Mouse (Mus musculus) gastrocnemius, postnatal 14 days (tissue): ENCODE data around the gene Suds3. TPM values are rescaled to one million over a fixed set of nuclear protein-coding genes. Genes with fewer than 3 reads are reported as not detected.

ENCODE experiments used
- DNase-seq: peaks from one replicate; pipeline ENCODE4 v3.0.0; 2021; ENCODE audit warnings: mixed read lengths
- intact Hi-C: fragments of 180-260 bp; cut with DNase I; formaldehyde crosslinking; loops from one replicate; pipeline ENCODE4 v1.15.1; 2025; ENCODE audit warnings: low total_unique reads
- total RNA-seq, 2 experiments: library from RNA; stranded (reverse); gene quantifications; 2 replicates each; pipeline ENCODE4 v1.2.3; 2021

Gene Suds3
- total RNA-seq, 2 experiments from 2014 or later = 40.5 to 44.4 TPM

DNA sequence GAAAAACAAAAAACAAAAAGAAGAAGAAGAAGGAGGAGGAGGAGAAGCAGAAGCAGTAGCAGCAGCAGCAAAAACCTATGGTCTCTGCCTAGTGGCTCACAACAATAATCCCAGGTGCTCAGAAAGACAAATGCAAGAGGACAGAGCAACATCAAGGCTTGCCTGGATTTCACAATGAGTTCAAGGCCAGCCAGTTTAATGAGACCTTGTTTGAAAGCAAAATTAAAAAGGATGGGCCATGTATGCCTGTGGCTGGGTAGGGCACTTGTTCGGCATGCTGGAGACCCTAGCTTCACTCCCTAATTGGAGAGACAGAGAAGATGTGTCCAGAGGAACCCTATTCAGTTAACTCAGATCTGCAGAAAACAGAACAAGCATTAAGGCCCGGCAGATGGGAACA lies 1.3 kb upstream of the Suds3 start:
- intact Hi-C loops = loop anchor here (10.0 kb wide), 1 partner anchor 168 kb away; the partner anchor contains the start of gene Pebp1
- DNase-seq = no peak

GRCm38 (mm10) chr5:117116660-117117059 lies 747 bp upstream of the Suds3 start:
- no peak for DNase-seq
- intact Hi-C loops = loop anchor here (10.0 kb wide), 1 partner anchor 168 kb away; the partner anchor contains the start of gene Pebp1

GRCm38 (mm10) chr5:117115193-117115767 lies 633 bp downstream of the Suds3 start:
- intact Hi-C loops = loop anchor here (10.0 kb wide), 1 partner anchor 170 kb away; the partner anchor contains the start of gene Pebp1
- peak; percentile 32 for DNase-seq

- intact Hi-C loops = loop anchor here (10.0 kb wide), 1 partner anchor 170 kb away; the partner anchor contains the start of gene Pebp1
Observed at GRCm38 (mm10) chr5:117114581-117115192, 1.2 kb downstream of the Suds3 start.

DNA sequence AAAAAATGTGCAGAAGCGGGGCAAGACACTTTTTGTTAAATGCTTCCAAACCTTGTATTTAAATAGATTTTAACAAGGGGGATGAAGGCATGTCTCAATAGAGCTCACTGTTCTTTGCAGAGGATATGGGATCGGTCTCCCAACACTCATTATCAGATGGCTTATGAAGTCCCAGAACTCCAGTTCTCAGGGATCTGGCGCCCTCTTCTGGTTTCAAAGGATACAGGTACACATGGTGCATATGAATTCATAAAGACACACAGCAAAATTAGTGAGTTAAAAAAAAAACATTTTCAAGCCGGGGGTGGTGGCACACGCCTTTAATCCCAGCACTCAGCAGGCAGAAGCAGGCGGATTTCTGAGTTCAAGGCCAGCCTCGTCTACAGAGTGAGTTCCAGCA lies 2.6 kb downstream of the Suds3 start:
- intact Hi-C loops = loop anchor here (10.0 kb wide), 1 partner anchor 171 kb away; the partner anchor contains the start of gene Pebp1
- DNase-seq = no peak

More at GRCm38 (mm10) chr5:117114581-117115192, 1.2 kb downstream of the Suds3 start:
- DNase-seq = no peak

DNA sequence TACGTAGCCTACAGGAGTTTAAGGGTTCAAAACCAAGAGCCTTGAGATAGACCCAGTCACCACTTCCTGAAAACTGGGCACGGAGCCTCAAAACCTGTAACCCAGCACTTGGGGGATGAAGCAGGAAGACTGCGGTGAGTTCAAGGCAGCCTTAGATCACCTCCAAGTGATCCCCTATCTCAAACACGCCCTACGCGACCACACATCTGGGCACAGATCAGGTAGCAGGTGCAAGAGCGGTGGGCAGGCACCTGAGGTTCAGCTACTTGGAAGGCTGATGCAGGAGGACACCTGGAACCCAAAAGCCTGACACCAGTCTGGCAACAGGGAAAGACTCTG lies 4.2 kb downstream of the Suds3 start:
- intact Hi-C loops = loop anchor here (10.0 kb wide), 1 partner anchor 173 kb away; the partner anchor contains the start of gene Pebp1
- DNase-seq = no peak

GRCm38 (mm10) chr5:117111064-117111773 lies 4.7 kb downstream of the Suds3 start:
- intact Hi-C loops = loop anchor here (10.0 kb wide), 1 partner anchor 174 kb away; the partner anchor contains the start of gene Pebp1
- DNase-seq = no peak

DNA sequence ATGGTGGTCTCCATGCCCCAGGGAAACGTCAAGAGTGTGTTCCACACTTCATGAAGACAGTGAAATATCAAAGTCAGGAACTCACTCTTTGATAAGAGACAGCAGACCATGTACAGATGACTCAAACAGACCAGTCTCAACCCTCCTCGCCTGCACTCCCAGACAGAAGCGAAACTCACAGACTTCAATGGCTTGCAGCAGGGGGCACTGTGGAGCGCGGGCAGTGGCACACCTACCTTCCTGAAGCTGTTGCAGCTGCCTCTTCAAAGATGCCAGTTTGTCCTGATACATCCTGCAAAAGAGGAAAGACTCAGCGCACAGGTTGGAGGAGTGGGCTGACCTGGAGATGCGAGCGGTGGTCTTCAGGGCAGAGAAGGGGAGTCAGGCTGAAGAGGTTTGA lies 6.4 kb downstream of the Suds3 start:
- intact Hi-C loops = no loop called here
- no peak for DNase-seq

DNA sequence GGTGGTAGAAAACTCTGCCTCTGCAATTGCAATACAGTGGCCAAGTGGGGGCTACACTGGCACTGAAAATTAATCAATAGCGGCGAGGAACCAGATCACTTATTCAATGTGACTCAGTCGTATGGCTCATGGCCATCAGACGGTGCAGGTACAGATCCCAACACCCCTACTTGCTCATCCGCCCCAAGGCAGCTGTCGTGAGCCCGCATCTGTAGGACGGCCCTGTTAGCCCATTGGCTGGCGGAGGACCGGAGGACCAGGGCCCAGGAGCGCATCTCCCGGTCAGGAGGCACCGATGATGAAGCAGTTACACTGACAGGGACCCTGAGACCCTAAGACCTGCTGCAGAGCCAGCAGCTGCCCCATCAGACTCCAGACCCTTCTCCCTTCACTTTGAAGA lies 7.2 kb downstream of the Suds3 start:
- intact Hi-C loops = no loop called here
- DNase-seq = no peak

- intact Hi-C loops = no loop called here
- DNase-seq = no peak
Observed at GRCm38 (mm10) chr5:117108292-117108691, 7.6 kb downstream of the Suds3 start.

- no peak for DNase-seq
- intact Hi-C loops = no loop called here
Observed at GRCm38 (mm10) chr5:117105761-117106160, 10.2 kb downstream of the Suds3 start.

- intact Hi-C loops = no loop called here
- DNase-seq = no peak
Observed at GRCm38 (mm10) chr5:117104329-117104728, 11.6 kb downstream of the Suds3 start.

DNA sequence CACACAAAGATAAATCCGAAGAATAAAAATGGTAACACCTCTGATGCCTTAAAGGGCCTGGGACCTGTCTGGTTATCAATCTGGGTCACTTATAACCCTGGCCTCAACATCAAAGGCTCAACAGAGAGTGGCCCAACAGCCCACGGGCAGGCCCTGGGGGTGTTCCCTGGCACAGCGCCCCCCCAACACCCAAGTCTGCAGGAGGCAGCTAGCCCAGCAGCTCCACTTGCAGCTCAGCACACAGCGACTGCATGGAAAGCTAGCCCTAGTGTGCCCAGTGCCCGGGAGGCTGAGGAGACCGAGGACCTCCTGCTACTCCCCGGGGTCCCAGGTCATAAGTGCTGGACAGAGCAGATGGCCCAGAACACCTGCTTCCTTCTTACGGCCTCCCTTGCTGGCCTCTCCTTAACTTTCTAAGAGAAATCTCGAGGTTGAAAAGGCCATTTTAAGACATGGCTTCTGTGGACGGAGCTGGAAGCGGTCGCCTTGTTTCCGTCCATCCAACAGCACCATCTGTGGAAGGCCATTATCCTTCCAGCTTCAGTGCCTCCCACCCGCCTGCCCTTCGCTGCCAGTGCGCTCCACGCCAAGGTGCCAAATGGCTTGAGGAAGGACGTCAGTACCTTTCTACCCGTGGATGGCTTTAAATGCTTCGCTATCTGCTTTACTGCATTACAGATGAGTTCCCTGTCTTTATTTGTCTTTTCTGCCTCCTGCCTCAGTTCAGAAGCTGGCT lies 12.6 kb downstream of the Suds3 start:
- intact Hi-C loops = no loop called here
- DNase-seq = no peak

- no peak for DNase-seq
- intact Hi-C loops = loop anchor here (10.0 kb wide), 1 partner anchor 395 kb away; no protein-coding TSS in a partner anchor
Observed at GRCm38 (mm10) chr5:117099742-117100141, 16.2 kb downstream of the Suds3 start.

GRCm38 (mm10) chr5:117099008-117099407 lies 16.9 kb downstream of the Suds3 start:
- DNase-seq = no peak

GRCm38 (mm10) chr5:117096716-117097115 lies 19.2 kb downstream of the Suds3 start:
- intact Hi-C loops = loop anchor here (10.0 kb wide), 1 partner anchor 398 kb away; no protein-coding TSS in a partner anchor

More at GRCm38 (mm10) chr5:117099008-117099407, 16.9 kb downstream of the Suds3 start:
- intact Hi-C loops = loop anchor here (10.0 kb wide), 1 partner anchor 396 kb away; no protein-coding TSS in a partner anchor

DNA sequence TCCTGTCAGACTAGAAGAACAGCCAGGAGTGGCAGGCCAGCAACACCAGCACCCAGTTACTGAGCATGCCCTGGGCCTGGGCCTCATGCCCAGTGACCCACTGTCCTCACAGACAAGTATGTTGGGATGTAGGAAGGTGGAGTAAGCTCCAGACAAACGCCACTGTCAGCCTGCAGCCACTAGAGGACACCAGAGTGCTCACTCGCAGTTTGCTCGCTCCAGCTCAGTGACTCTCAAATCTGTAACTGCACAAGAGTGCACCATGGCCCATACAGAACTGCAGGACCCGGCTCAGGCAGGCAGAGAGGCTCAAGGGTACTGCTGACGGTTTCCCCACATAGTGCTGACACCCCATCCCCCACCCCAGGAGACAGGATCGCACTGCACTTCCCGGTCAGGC lies 21.5 kb downstream of the Suds3 start:
- intact Hi-C loops = loop anchor here (10.0 kb wide), 1 partner anchor 400 kb away; no protein-coding TSS in a partner anchor

More at GRCm38 (mm10) chr5:117096716-117097115, 19.2 kb downstream of the Suds3 start:
- DNase-seq = peak; percentile 30

GRCm38 (mm10) chr5:117089786-117090185 lies 26.1 kb downstream of the Suds3 start:
- intact Hi-C loops = loop anchor here (10.0 kb wide), 1 partner anchor 405 kb away; no protein-coding TSS in a partner anchor
- no peak for DNase-seq

More for the DNA sequence above, 21.5 kb downstream of the Suds3 start:
- peak; percentile 36 for DNase-seq

- no peak for DNase-seq
Observed at GRCm38 (mm10) chr5:117089147-117089546, 26.8 kb downstream of the Suds3 start.

More at GRCm38 (mm10) chr5:117089147-117089546, 26.8 kb downstream of the Suds3 start:
- intact Hi-C loops = no loop called here
